8 mouse cellular contexts compared by ENCODE assay signal in genomic region chr19:5913007-5913719, GRCm38 (mm10). TPM values are rescaled to one million over a fixed set of nuclear protein-coding genes. Genes with fewer than 3 reads are reported as not detected.
A peak's percentile ranks its signal among the peaks of the same experiment; 100 is the strongest.
DNase-seq lines count a peak whose midpoint lies in the region; ATAC-seq lines count a peak whose summit lies in the region.

Gene Dpf2 (minus strand): TSS chr19:5913010.

- no peaks in the 10 kb centered on the region for H3K27me3 ChIP-seq in midbrain, embryonic 11.5 days (ENCODE audit: control insufficient read depth, insufficient read depth, low read length)

- H3K9ac ChIP-seq in midbrain, embryonic 11.5 days (ENCODE audit: low read length), result peak within 1 kb of the TSS; percentile 81

- DNase-seq in spleen, adult 12 weeks (ENCODE audit: low spot score), result peak; percentile 22
- no peak for DNase-seq in spleen, postnatal 4 days (ENCODE audit: low spot score in 2 of 2)
- DNase-seq in gonadal fat pad, adult 2 months (ENCODE audit: low read depth), result no peak
- no peak for DNase-seq in layer of hippocampus, postnatal 10 days (ENCODE audit: low spot score in 2 of 2)
- DNase-seq in midbrain, embryonic 11.5 days (ENCODE audit: low spot score, missing footprints), result no peak
- DNase-seq in right cerebral cortex, postnatal 10 days (ENCODE audit: low spot score in 2 of 2), result no peak
- no peak for DNase-seq in ovary, adult 18-20 months (ENCODE audit: low spot score)

- H3K4me2 ChIP-seq in midbrain, embryonic 11.5 days, result peak within 1 kb of the TSS; percentile 62

- ATAC-seq in midbrain, embryonic 11.5 days (ENCODE audit: low FRiP score), result peak; percentile 17; the same call in 1 of the 2 replicates

- 24% methylated on average over 13 of the region's 13 CpGs for WGBS in midbrain, embryonic 11.5 days

- H3K4me3 ChIP-seq in brown adipose tissue, adult 24 weeks (ENCODE audit: insufficient read depth, low read depth, low read length), result peak within 1 kb of the TSS; percentile 79
- H3K4me3 ChIP-seq in midbrain, embryonic 11.5 days (ENCODE audit: low read depth, low read length), result peak within 1 kb of the TSS; percentile 69

- no peaks in the 10 kb centered on the region for H3K9me3 ChIP-seq in midbrain, embryonic 11.5 days (ENCODE audit: control insufficient read depth, low read length)

- H3K27ac ChIP-seq in brown adipose tissue, adult 24 weeks (replicated peaks; ENCODE audit: low read depth, low read length), result peak within 1 kb of the TSS; percentile 85
- H3K27ac ChIP-seq in midbrain, embryonic 11.5 days (ENCODE audit: low read depth, low read length), result peak within 1 kb of the TSS; percentile 10; the same call in 1 of the 2 replicates

- H3K36me3 ChIP-seq in midbrain, embryonic 11.5 days (ENCODE audit: control insufficient read depth, insufficient read depth, low read length), result 0 out of 2 replicates have a peak, but pooled peaks cover 3% of the 10 kb centered on the region

- H3K4me1 ChIP-seq in brown adipose tissue, adult 24 weeks (ENCODE audit: control insufficient read depth, insufficient read depth, insufficient read length, low read length), result peaks cover 8% of the 10 kb centered on the region; the same call in 1 of the 2 replicates
- peaks cover 22% of the 10 kb centered on the region for H3K4me1 ChIP-seq in midbrain, embryonic 11.5 days (ENCODE audit: control insufficient read depth, insufficient read depth, low read length)

RNA-seq across cellular contexts. Expression of gene Dpf2, which starts in this region (rescaled TPM):
- polyA plus RNA-seq in brown adipose tissue, adult 24 weeks (2012; ENCODE audit: insufficient read depth, insufficient read length, missing spikeins), result 22.6 and 36.6 TPM in 2 replicates
- polyA plus RNA-seq in gonadal fat pad, adult 2 months (2012; rRNA removed), result 71.5 and 79.4 TPM in 2 replicates
- total RNA-seq in layer of hippocampus, postnatal 10 days (2021), result 10 to 100 TPM; 76.0 to 79.9 TPM
- 200 and 203 TPM in 2 replicates for polyA plus RNA-seq in midbrain, embryonic 11.5 days (2014; fragmentation: Nextera tagmentation; extraction: Ambion mirVana)
